Mouse (Mus musculus): ENCODE data around the gene Hspa8. TPM values are rescaled to one million over a fixed set of nuclear protein-coding genes. Genes with fewer than 3 reads are reported as not detected.

The Hspa8 gene
- total RNA-seq, 2 experiments from 2014 or later = 1,183 to 1,197 TPM

GRCm38 (mm10) chr9:40808061-40808906 lies 7.5 kb downstream of the Hspa8 start:
- DNase-seq = no peak

GRCm38 (mm10) chr9:40808907-40809280 lies 8.1 kb downstream of the Hspa8 start:
- no peak for DNase-seq

- DNase-seq = no peak
These were observed 11.1 kb downstream of the Hspa8 start for GRCm38 (mm10) chr9:40811860-40812259.

DNA sequence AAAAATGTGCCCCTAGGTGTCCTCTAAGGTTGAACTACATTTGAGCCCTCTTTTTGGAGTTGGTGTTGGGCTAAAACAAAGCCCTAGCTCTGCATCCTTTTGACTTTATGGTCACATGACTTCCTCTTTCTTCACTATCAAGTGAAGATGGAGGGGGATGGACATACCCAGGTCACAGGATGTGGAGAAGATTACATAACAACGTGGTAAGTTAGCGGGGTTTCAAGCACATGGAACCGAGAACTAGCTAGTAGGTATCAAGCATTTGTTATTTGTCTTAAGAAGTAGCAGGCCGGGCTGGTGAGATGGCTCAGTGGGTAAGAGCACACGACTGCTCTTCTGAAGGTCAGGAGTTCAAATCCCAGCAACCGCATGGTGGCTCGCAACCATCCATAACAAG lies 13.3 kb downstream of the Hspa8 start:
- DNase-seq = no peak

- DNase-seq = no peak
These were observed 16.7 kb downstream of the Hspa8 start for GRCm38 (mm10) chr9:40817325-40818028.

- no peak for DNase-seq
These were observed 24.8 kb downstream of the Hspa8 start for GRCm38 (mm10) chr9:40825601-40826000.

GRCm38 (mm10) chr9:40827366-40827765 lies 26.6 kb downstream of the Hspa8 start:
- DNase-seq = no peak

DNA sequence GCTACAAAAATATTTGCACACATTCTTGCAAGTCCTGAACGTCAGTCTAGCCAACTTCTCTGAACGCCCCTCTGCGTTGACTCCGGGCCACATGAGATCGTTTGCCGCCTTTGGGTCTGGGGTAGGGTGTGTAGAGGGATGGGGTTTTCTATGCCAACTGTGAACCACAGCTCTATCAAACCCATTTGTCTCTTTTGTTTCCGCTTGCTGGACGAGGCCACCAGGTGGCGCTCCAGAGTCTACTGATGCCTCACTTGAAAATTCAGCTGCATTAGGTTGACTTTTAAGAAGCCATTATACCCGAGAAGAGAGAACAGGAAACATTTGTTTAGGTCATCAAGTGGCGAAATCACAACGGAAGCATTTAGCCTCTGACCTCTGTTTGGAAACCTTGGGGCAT lies 33.8 kb downstream of the Hspa8 start:
- peak; percentile 15 for DNase-seq

DNA sequence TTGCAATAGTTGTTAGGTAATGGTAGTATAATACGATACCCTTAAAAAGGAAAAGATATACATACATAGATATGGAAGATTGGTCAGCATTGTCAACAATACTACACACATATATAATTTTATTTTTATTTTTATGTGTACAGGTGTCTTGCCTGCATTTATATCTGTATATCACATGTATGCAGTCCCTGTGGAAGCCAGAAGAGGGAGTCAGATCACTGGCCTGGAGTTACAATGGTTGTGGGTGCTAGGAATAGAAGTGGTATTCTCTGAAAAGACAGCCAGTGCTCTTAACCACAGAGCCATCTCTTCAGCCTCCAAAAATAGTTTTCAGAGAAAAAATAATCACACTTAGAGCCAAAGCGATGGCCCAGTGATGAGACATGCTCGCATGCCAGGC lies 35.9 kb downstream of the Hspa8 start:
- no peak for DNase-seq

DNA sequence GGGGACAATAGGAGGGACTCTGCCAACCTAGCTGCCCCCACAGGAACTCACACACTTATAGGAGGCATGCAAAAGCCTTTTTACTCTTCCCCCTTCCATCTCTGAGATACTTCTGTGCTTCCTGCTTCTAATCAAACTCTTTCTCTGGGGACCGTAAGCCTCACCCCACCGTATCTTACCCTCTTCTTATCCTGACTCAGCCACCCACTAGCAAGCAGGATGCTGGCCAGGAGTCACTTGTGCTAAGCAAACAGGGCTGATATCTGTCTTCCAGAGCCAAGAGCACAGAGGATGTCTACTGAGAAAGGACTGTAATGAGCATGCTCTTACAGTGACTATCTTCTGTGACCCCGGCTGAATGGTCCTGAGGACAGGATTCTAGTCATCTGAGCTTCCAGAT lies 38.9 kb downstream of the Hspa8 start:
- no peak for DNase-seq

DNA sequence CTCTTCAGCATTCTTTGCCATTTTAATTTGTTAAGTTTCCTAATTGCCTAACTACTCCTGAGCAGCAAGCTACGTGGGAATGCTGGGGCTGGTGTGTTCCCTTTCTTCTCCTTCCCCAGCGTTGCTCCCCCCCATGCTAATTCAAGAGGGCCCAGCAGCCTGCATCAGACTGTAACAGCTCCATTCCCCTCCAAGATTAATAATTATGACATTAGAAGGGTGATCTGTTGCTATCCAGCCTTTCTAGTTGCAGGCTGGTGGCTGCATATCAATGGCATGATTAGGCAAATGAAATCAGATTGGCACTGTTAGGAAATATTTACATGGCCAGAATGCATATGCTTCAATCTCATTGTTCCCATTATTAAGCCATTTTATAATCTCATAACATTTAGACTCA lies 50.7 kb downstream of the Hspa8 start:
- no peak for DNase-seq

- no peak for DNase-seq
These were observed 57.8 kb downstream of the Hspa8 start for GRCm38 (mm10) chr9:40858461-40859160.

DNA sequence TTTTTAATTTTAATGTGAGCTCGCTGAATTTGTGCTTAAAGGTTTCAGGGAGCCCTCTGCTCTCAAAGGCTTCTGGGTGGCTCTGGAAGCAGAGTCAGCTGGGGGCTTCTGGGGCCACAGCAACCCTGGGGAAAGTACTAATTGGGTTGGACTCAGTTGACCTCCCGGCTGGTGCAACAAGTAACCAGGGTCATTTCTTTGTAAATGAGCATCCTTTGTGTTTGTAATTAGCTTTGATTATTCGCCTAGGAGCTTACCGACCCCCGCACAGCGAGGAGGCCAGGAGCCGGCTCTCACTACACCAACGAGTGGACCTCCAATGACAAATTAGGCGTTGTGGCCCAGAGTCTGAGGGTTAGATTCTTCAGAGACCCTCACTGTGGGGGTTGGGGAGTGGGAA lies 58.4 kb downstream of the Hspa8 start:
- DNase-seq = no peak

Other genes starting within 250 kb of the Hspa8 start
- not detected for gene Gm21915, start 130.4 kb upstream of the Hspa8 start, total RNA-seq (2021)
- gene Clmp, start 115.0 kb upstream of the Hspa8 start, total RNA-seq (2021) = 1 to 10 TPM; 5.3 to 6.6 TPM
- not detected for gene Bsx, start 73.1 kb downstream of the Hspa8 start, total RNA-seq (2021)
- gene Jhy, start 163.1 kb downstream of the Hspa8 start, total RNA-seq (2021) = not detected
- gene Crtam, start 203.6 kb downstream of the Hspa8 start, total RNA-seq (2021) = not detected

All from gastrocnemius, postnatal 25 days (tissue).